Mouse (Mus musculus) thymus, adult 18-20 months (tissue): ENCODE data around the gene Wdr4.
A peak's percentile ranks its signal among the peaks of the same experiment; 100 is the strongest.
"Not testable (repeated sequence)": the region's sequence is repeated elsewhere in the genome, so short reads cannot be mapped to it uniquely, and the experiment has no call there.

Experiments
- DNase-seq, 2 experiments: peaks; one replicate each; pipeline ENCODE4 v3.0.0; 2022; ENCODE audit warnings: mixed read lengths in 2 of 2

Wdr4 gene

DNA sequence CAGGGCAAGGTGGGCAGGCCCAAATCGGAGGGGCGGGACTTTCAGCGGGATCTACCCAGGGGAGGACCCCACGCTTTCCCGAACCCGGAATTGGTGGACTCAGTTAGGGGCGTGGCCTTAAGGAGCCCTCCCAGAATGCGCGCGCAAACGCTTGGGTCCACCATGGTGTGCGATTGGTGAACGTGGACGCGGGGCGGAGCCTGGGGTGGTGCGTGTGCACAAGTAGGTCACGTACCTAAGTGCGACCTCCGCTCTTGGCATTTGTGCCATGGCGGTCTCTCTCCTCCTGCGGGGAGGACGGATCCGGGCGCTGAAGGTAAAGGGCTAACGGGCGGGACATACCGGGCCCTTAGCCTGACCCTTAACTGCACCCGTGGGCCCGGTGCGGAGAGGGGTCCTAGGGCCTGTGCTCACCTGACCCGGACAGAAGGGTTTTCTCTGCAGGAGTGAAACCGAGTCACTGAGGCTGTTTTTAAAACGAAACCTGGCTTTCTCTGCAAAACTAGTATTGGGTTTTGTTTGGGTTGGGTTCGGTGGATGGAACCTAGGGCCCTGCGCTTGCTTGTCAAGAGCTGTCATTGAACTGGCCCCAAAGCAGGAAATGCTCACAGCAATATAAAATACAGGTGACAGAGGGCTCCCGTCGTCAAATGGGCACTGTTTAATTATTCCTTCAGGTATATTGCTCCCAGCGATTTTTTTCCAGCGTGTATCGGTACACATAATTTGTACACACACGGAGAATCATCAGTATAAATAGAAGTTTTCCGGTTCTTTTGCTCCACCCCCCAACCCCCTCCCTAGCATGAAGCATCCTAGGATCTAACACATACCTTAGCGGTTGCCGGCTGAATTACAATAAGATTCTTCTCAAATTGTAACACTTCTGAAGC, at the start of gene Wdr4, which contains the start of gene Ndufv3:
Wdr4 (minus strand) TSS at position 35 of the 893 bp plus-strand sequence.
Ndufv3 (plus strand) TSS at position 170 of the 893 bp plus-strand sequence.
- peak; percentile 99 to 100 for DNase-seq

DNA sequence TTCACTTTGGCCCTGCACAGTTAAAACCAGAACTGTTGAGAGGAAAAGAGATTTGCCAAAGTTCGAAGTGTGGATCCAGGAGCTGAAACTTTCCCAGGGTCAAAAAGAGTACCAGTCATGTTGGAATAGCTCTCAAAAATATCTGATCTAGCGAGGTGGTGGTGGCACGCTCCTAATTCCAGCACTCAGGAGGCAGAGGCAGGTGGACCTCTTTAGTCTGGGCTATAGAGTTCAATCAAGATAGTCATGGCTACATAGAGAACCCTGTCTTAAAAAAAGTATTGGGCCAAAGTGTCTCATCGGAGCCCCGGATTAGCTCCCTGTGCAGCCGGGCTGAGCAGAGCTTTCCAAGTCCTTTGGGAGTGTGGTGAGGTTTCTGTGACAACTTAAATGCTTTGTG, 46.5 kb upstream of the Wdr4 start:
- DNase-seq, result no peak

DNA sequence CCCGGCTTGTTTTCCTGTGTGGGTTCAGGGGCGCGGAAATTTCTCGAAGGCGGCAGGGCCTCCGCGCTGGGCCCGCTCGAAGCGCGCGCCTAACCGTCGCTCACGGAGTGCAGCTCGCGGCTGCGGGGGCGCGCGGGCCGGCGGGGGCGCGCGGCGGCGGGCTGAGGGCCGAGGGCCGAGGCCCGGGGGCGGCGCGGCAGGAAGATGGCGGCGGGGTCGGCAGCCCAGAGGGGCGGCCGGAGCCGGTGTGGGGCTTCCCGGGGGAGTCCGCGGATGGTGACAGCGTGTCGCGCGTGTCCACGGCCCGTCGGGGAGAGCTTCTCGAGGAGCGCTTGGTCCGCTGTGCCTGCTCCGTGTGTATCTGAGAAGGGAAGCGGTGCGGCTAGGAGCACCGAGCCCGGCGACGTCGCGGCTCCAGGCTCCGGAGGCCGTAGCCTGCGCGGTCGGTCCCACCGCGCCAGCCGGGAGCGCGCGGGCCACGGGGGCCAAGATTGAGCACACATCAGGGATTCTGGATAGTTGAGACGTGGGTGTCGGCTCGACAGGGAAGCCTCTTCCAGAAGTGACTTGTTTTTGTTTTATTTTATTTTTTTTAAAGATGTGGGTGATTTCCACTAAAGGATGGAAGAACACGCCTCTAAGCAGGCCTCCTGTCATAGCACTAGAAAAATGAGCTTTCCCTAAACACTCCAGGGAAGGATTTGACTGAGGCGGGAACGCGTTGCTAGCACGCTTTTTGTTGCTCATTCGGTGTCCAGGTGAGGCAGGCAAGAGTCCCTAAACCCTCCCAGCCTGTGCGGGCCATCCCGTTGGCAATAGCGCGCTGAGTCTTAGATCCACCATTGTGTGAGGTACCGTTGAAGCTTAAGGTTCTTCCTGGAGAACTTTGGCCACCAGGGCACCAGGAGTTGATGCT, 45.6 kb upstream of the Wdr4 start:
- peak; percentile 68 to 78 for DNase-seq

DNA sequence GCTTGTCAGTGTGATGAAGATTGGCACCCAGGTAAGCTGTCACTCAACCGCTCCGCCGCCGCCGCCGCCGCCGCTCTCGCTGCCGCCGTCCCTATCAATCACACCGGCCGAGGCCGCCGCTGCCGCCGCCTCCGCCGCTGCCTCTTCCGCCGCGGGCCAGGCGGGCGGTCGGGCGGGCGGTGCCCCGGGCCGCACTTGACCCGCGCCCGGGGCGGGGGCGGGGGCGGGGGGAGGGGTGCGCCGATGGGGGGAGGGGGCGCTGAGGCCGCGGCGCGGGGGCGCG, 45.0 kb upstream of the Wdr4 start:
- no peak for DNase-seq

DNA sequence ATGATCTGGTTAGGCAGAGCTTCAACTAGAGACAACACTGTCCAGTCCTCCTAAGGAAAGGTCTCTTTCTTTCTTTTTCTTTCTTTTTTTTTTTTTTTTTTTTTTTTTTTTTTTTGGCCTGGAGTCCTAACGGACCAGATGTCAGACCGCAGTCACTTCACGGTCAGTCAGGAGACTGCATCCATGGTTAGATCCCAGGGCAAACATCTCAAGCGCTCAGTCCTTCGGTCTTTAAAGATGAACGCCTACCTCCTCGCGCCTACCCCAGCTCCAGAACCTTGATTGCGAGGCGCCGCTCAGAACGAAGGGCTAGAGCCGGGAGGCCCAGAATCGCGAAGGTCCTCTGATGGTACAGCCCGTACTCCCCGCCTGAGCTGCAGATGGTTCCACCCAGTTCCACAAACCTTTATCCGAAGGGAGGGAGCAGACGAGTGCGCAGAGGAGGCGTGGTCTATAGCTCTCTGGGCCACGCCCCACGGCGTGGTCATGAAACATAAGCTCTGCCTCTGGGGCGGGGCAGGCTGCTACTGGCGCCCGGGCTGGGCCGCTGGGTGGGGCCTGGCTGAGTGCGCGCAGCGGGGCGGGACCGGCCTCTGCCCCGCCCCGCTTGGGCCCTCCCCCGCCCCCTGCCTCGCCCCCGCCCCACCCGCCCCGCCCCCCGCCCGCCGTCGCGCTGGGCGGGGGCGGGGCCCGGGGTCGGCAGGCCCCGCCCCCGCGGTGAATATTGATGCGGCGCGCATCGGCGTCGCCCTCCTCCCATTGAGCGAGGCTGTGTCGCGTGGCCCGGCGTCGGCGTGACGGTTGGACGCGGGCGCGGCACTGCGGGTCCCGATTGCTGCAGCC, 44.5 kb upstream of the Wdr4 start, which contains the start of gene Pknox1:
Pknox1 (plus strand) TSS at position 720 of the 843 bp plus-strand sequence.
- DNase-seq, result peak; percentile 98 to 99

DNA sequence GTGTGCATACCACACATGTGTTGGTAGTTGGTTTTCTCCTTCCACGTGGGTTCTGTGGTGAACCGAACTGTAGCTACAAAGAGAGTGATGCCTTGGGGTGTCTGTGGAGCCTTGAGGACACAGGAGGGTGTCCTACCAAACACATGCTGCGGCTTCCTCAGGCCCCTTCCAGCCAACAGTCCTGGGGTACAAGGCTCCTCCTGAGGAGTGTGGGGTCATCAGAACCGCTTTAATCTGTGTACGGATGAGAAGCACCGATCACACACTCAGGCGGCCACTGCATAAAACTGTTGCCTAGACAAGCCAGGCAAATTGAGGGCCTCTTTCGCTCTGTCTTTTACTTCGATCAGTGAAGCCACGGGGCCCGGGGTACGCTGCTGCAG, 43.8 kb upstream of the Wdr4 start:
- peak; percentile 19 to 44 for DNase-seq

DNA sequence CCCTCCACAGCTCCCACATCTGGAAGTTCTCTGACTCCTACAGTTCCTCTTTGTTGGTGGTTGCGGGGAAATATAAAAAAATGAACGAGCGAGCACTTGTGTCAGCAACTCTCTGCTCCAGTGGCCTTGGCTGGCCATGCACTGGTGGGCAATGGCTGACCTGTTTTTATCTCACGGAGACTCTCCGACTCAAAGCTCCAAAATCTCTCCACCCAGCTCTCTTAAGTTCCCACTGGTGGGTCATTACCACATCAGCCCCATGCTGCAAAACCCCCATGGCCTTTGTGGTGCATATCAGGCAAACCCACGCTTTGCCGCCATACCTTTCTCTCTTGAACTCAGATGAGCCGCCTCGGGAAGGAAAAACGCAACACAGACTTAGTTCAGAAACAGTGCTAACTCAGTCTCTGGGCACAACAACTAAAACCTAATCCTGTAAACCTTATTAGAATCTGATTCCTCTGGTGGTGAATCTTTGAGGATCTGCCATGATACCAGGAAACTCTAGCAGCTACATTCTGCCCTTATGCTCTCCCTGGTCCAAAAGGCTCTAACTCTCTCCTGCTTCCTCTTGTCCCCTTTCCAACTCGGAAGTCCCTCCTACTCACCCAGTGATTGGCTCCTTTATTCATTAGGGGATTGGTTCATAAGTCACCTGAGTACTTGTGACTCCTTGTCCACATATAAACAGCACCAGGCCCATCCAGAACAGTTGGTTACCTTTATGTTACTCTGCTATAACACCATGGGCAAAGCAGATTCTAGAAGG, 39.4 kb upstream of the Wdr4 start:
- no peak for DNase-seq

DNA sequence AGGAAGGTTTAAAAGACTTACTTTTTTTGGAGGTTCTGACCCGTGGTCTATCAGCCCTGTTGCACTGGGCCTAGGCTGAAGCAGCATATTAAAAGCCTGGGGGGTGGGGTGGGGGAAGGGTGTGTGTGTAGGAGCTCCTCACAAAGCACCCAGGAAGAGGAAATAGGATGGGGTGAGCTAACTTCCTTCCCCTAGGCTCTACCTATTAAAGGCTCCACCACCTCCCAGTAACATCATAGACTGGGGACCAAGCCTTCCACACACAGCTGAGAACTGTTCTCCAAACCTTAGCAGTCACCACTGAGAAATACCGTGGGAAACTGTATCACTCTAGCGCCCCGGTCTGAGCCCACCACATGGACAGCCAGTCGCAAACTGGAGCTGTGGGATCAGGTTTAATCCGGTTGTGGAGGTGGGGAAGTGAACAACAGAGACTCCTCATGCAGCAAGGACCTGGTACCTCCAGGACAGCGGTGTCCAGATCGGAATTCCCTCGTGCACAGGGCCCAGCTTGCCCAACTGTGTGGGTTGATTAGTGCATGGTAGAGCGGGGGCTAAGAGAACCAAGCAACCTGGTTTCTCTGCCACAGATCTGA, 38.3 kb upstream of the Wdr4 start:
- no peak for DNase-seq

DNA sequence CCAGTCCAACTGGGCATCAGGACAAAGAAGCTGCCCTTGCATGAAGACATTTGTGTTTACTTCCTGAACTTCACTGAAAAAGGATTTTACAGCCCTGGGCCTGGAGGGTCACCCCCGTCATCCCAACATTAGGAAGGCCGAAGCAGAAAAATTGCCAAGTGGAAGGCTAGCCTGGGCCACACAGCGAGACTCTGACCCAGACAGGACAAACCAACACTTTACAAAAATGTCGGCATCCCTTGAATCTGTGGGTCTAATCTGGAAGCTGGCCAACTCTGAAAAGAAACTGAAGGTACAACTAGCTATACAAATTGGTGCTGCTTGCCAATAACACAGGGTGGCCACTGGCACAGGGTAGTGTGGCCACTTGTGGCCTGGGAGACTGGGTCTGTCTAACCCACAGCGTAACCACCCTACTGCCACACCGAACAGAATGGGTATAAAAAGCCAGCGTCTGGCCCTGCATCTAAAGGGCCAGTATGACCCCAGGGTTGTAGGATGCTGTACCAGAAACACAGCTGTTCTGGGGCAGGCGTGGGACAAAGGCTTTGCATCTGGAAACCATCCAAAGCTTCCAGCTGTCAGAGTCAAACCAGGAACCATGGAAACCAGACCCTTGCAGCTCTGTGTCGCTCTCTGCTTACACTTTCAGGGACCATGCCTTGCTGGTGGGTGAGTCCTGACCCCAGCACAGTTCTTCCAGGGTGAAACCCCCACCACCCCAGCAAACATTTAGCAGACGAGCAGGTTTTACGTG, 37.5 kb upstream of the Wdr4 start:
- no peak for DNase-seq

DNA sequence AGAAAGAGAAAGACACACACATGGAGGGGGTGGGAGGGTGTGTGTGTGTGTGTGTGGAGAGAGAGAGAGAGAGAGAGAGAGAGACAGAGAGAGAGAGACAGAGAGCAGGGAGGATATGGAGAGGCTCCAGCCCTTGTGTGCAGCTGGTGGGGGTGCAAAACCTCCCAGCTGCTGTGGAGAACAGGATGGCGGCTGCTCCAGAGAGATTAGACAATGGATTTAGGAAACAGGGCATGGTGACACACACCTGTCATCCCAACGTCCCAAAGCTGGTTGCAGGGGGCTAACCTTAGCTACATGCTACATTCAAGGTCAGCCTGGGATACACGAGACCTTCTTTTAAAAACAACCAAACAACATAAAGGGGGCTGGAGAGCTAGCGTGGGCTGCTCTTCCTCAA, 36.5 kb upstream of the Wdr4 start:
- DNase-seq, result no peak

DNA sequence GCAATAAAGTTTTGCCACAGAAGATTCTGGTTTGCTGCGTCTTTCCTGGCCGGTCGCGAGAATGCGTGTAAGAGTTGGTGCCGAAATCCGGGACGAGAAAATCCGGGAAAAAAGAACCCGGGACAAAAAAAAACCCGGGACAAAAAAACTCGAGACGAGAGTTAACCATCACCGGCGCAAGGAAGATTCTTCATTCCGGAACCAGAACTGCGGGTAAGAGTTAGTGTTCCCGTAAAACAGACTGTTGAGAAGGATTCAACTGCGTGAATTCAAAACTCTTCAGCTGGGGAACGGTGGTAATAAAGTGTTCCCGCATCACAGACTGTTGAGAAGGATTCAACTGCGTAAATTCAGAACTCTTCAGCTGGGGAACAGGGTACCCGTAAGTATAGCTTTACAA, 32.8 kb upstream of the Wdr4 start:
- not testable (repeated sequence) for DNase-seq

DNA sequence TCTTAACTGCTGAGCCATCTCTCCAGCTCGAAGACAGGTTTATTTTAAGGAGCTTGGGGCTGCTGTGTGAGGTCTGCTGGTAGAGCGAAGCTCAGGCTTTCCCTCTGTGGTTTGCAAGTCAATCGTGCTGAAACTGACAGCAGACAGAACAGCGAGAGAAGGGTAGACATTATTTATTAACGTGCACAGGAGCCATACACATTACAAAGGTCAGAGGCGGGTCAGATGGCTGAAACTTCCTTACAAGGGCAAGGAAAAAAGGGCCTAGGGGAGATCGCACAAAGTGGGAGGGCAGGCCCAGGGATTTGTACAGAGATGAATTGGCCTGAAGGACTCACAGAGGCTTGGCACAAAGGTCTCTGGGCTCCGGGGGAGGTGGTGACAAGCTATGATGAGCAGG, 29.6 kb upstream of the Wdr4 start:
- DNase-seq, result no peak

DNA sequence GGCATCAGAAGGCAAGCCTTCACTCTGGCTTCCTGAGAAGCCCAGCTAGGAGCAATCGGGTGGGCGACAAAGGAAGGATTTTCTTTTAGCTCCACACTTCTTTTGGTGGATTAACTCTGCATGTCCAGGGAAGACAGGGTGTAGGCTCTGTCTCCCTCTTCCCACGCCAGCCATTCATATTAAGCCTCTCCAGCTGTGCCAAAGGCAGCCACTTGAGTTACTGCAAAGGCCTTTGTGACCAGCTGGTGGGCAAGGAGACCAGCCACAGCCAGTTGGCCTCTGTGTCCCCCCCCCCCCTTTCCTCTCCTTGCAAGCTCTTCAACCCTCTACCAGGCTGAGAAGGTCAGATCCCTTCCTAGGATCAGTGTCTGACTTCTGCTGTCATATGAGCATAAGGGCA, 28.2 kb upstream of the Wdr4 start:
- no peak for DNase-seq

DNA sequence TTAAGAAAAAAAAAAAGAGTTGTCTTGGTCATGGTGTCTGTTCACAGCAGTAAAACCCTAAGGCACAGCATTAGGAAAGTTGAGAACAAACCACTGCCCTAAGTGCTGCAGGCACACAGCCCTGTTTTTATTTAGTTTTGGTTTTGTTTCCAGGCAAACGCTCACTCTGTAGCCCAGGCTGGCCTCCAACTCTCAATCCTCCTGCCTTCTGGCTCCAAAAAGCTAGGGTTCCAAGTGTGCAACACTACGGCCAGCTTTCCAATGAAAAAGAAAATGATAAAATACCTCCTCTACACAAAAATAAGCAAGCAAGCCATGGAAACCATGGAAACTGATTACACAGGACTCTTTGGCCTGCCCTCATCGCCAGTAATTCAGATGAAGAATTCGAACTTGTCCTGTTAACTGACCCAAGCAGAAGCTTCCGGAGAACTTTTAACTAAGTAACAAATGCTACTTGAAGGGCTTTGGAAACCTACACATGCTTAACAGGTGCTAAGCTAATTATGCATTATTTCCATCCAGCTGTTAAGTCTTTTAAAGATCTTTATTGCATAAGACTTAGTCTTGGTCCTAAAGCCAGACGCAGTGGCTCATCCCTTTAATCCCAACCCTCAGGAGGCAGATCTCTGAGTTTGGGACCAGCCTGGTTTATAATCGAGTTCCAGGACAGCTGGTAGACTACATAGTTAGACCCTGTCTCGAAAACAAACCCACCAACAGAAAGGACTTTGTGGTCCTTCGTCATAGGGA, 26.8 kb upstream of the Wdr4 start:
- DNase-seq, result no peak

DNA sequence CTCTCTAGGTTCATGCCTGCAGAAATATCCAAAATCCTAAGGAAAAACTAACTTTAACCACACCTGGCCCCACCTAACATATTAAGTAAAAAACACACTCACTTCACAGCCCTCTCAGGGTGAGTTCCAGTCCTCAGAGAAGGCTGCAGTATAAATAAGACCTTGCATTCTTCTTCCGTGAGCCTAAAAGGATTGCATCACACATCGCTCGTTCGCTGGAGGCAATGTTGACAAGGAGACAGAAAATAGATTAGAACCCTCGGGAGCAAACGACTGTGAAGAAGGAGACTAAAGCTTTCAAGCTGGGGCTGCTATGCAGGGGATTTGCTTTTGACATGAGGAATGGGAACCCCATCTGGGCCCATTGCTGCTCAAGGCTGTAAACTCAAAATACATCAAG, 23.8 kb upstream of the Wdr4 start:
- no peak for DNase-seq

DNA sequence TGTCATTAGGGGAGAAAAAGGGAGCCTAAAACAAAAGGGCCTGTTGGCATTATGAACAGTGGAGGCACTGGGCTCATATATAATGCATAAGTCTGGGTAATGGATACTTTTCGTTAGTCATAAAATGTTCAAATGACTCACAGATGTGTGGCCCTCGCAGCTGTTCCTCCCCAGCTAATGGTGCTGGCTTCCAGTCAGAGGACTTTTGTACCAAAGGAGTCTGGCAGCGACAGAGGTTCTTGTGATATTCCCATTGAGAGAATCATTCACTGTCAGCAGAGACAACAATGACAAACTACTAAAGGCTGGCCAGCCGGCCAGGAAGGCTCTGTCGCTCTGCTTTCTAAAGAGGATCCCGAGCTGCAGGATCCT, 21.7 kb upstream of the Wdr4 start:
- DNase-seq, result no peak

DNA sequence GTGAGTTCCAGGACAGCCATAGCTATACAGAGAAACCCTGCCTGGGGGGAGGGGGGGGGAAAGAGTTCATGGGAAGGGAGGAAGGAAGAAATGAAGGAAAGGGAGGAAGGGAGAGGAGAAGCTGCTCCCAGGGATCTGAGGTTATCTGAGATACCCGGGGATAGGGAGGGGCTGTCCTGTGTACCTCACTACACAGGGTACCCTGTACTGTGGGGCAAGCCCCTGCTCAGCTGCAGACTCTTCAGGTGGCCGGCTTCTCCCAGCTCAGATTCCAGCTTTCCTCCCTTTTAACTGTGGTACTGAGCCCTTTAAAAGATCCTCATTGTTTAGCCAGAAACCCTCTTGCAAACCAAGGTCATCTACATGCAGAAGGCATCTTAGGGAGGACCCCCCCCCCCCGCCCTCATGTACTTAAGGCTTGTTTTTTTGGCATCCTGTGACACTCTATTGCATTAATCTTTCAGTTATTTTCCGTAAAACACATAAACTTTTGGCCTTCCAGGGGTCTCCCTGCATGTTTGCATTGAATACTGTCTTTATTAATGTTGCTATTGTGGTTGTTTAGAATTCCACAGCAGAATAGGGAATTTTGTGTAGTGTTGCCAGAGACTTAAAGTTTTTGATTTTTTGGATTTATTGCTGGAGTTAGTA, 21.2 kb upstream of the Wdr4 start:
- no peak for DNase-seq

DNA sequence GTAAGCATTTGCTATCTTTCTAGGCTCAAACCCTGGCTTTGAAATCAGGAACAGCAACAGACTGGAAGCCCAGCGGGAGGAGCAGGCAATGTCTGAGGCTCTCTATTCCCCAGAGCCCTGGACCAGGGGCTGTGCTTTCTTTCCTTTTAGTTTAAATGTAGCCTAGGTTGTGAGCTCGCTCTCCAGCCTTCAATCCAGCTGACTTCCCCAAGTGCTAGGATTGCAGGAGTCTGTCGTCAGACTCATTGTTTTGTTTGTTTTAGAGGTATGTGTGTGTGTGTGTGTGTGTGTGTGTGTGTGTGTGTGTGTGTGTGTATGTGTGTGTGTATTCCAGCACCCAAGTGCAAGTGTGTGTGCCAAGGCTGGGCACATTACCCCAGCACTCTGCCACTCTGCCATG, 20.3 kb upstream of the Wdr4 start:
- DNase-seq, result no peak

DNA sequence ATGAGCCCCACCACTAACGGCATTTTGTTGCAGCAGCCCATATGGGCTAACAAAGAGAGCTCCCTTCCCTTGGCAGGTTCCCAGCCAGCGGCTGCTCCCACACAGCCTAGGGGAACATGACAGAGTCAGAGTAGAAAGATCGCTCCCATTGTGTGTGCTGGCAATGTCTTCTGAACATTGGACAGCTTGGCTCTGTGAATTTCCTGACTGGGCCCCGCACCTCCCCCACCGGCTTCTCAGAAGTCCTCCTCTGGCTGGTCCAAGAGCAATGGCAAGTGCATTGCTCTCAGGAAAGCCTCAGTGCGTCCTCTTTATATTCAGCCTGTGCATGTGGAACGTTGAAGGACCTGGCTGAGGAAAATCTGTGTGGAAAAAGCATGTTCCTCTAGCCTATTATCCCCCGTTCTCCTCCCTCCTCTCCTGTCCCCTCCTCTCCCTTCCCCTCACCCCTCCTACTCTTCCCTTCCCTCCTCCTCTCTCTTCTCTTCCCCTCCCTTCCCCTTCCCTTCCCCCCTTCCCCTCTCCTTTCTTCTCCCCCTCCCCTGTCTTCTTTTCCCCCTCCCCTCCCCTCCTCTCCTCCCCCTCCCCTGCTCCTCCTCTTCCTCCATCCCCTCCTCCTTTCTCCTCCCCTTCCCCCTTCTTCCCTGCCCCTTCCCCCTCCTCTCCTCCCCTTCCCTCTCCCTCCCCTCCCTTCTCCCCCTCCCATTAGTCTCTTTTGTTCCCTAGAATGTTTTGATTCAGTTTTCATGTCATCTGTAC, 16.3 kb upstream of the Wdr4 start:
- no peak for DNase-seq
